Mouse (Mus musculus): ENCODE data around the gene Clic6. TPM values are rescaled to one million over a fixed set of nuclear protein-coding genes. Genes with fewer than 3 reads are reported as not detected.
"Not testable (repeated sequence)": the region's sequence is repeated elsewhere in the genome, so short reads cannot be mapped to it uniquely, and the experiment has no call there.

Clic6 gene
- total RNA-seq, 2 experiments from 2014 or later: not detected

- ATAC-seq (ENCODE audit: poor library complexity, severe bottlenecking): no peak
These were observed 17.1 kb upstream of the Clic6 start for GRCm38 (mm10) chr16:92468459-92468858.

- no peak for ATAC-seq (ENCODE audit: poor library complexity, severe bottlenecking)
These were observed 14.8 kb upstream of the Clic6 start, which contains the start of gene Rcan1 for GRCm38 (mm10) chr16:92470706-92471105. Gene Rcan1, minus strand, starts transcription at chr16:92470867.

- ATAC-seq (ENCODE audit: poor library complexity, severe bottlenecking): no peak
These were observed 12.6 kb upstream of the Clic6 start for GRCm38 (mm10) chr16:92472898-92473297.

- no peak for ATAC-seq (ENCODE audit: poor library complexity, severe bottlenecking)
These were observed 10.3 kb upstream of the Clic6 start for GRCm38 (mm10) chr16:92475093-92475860.

GRCm38 (mm10) chr16:92478561-92479150 is 6.9 kb upstream of the Clic6 start:
- no peak for ATAC-seq (ENCODE audit: poor library complexity, severe bottlenecking)

GRCm38 (mm10) chr16:92487086-92487485 is 1.6 kb downstream of the Clic6 start:
- no peak for ATAC-seq (ENCODE audit: poor library complexity, severe bottlenecking)

- ATAC-seq (ENCODE audit: poor library complexity, severe bottlenecking): peak; percentile 84
These were observed 2.0 kb downstream of the Clic6 start for GRCm38 (mm10) chr16:92487489-92487888.

- no peak for ATAC-seq (ENCODE audit: poor library complexity, severe bottlenecking)
These were observed 2.9 kb downstream of the Clic6 start for GRCm38 (mm10) chr16:92488456-92488855.

- ATAC-seq (ENCODE audit: poor library complexity, severe bottlenecking): no peak
These were observed 3.8 kb downstream of the Clic6 start for GRCm38 (mm10) chr16:92489356-92489755.

- no peak for ATAC-seq (ENCODE audit: poor library complexity, severe bottlenecking)
These were observed 12.5 kb downstream of the Clic6 start for GRCm38 (mm10) chr16:92497851-92498588.

GRCm38 (mm10) chr16:92498589-92498981 is 13.0 kb downstream of the Clic6 start:
- no peak for ATAC-seq (ENCODE audit: poor library complexity, severe bottlenecking)

GRCm38 (mm10) chr16:92499324-92499723 is 13.8 kb downstream of the Clic6 start:
- no peak for ATAC-seq (ENCODE audit: poor library complexity, severe bottlenecking)

- ATAC-seq (ENCODE audit: poor library complexity, severe bottlenecking): no peak
These were observed 15.0 kb downstream of the Clic6 start for GRCm38 (mm10) chr16:92500534-92500933.

GRCm38 (mm10) chr16:92503105-92503504 is 17.6 kb downstream of the Clic6 start:
- ATAC-seq (ENCODE audit: poor library complexity, severe bottlenecking): no peak

GRCm38 (mm10) chr16:92507573-92507972 is 22.0 kb downstream of the Clic6 start:
- no peak for ATAC-seq (ENCODE audit: poor library complexity, severe bottlenecking)

- no peak for ATAC-seq (ENCODE audit: poor library complexity, severe bottlenecking)
These were observed 25.6 kb downstream of the Clic6 start for GRCm38 (mm10) chr16:92510835-92511772.

- ATAC-seq (ENCODE audit: poor library complexity, severe bottlenecking): peak; percentile 70
These were observed 26.3 kb downstream of the Clic6 start for GRCm38 (mm10) chr16:92511773-92512391.

- not testable (repeated sequence) for ATAC-seq (ENCODE audit: poor library complexity, severe bottlenecking)
These were observed 29.4 kb downstream of the Clic6 start for GRCm38 (mm10) chr16:92514896-92515295.

- ATAC-seq (ENCODE audit: poor library complexity, severe bottlenecking): no peak
These were observed 30.6 kb downstream of the Clic6 start for GRCm38 (mm10) chr16:92516139-92516538.

- ATAC-seq (ENCODE audit: poor library complexity, severe bottlenecking): no peak
These were observed 33.2 kb downstream of the Clic6 start for GRCm38 (mm10) chr16:92518718-92519117.
